Mouse (Mus musculus): ENCODE data around the gene Rab43. TPM values are rescaled to one million over a fixed set of nuclear protein-coding genes. Genes with fewer than 3 reads are reported as not detected.

The Rab43 gene
- total and polyA plus RNA-seq, 3 experiments: 11.1 to 12.2 (median 11.6) TPM

- no peaks in the 10 kb centered on the region for H3K79me2 ChIP-seq (replicated peaks; ENCODE audit: control insufficient read depth, insufficient read depth, low read length)
- H3K9ac ChIP-seq (ENCODE audit: low read depth, low read length): no peak overlapping the region
- no peaks in the 10 kb centered on the region for H3K27me3 ChIP-seq (ENCODE audit: control insufficient read depth, insufficient read depth, low read length)
- no peak for TF ChIP-seq CTCF (IDR thresholded peaks at IDR 0.05)
- TF ChIP-seq EP300 (IDR thresholded peaks at IDR 0.05; ENCODE audit: insufficient read depth, low read depth, low read length): no peak
- no peak for TF ChIP-seq POLR2A (IDR thresholded peaks at IDR 0.05; ENCODE audit: insufficient read depth, low read depth, low read length)
- no peaks in the 10 kb centered on the region for H3K36me3 ChIP-seq (ENCODE audit: control insufficient read depth, insufficient read depth, low read length)
- no peak for DNase-seq
- intact Hi-C loops (cut with DNase I): loop anchor here (5.0 to 10.0 kb wide), 3 partner anchors 50 to 343 kb away; partner anchors contain the start of genes Copg1 and Rab43
- H3K4me3 ChIP-seq: no peak overlapping the region
- no peak overlapping the region for H3K27ac ChIP-seq
- H3K4me1 ChIP-seq (ENCODE audit: control insufficient read depth, insufficient read depth, low read length): no peaks in the 10 kb centered on the region; the same call in 1 of the 2 replicates
- 76% methylated on average over 5 of the region's 5 CpGs for WGBS
Observed at GRCm38 (mm10) chr6:87762161-87762560, 49.8 kb downstream of the Rab43 start.

- no peak for DNase-seq
- Histone ChIP-seq H3K27me3 (ENCODE audit: control insufficient read depth, insufficient read depth, low read length) (no peaks in the 10 kb centered on the region), H3K79me2 (replicated peaks; ENCODE audit: control insufficient read depth, insufficient read depth, low read length) (no peaks in the 10 kb centered on the region), H3K4me1 (ENCODE audit: control insufficient read depth, insufficient read depth, low read length) (no peaks in the 10 kb centered on the region; the same call in 1 of the 2 replicates), H3K4me3 (no peak overlapping the region), H3K36me3 (ENCODE audit: control insufficient read depth, insufficient read depth, low read length) (no peaks in the 10 kb centered on the region), H3K9ac (ENCODE audit: low read depth, low read length) (no peak overlapping the region), H3K27ac (no peak overlapping the region)
- intact Hi-C loops (cut with DNase I): loop anchor here (5.0 to 10.0 kb wide), 3 partner anchors 52 to 345 kb away; partner anchors contain the start of genes Copg1 and Rab43
- 62% methylated on average over 3 of the region's 3 CpGs for WGBS
- TF ChIP-seq CTCF (IDR thresholded peaks at IDR 0.05): no peak
- TF ChIP-seq EP300 (IDR thresholded peaks at IDR 0.05; ENCODE audit: insufficient read depth, low read depth, low read length): no peak
- no peak for TF ChIP-seq POLR2A (IDR thresholded peaks at IDR 0.05; ENCODE audit: insufficient read depth, low read depth, low read length)
Observed at GRCm38 (mm10) chr6:87759850-87760249, 52.1 kb downstream of the Rab43 start.

GRCm38 (mm10) chr6:87759404-87759803, 52.6 kb downstream of the Rab43 start:
- no peak overlapping the region for H3K27ac ChIP-seq
- H3K36me3 ChIP-seq (ENCODE audit: control insufficient read depth, insufficient read depth, low read length): no peaks in the 10 kb centered on the region
- H3K79me2 ChIP-seq (replicated peaks; ENCODE audit: control insufficient read depth, insufficient read depth, low read length): no peaks in the 10 kb centered on the region
- no peaks in the 10 kb centered on the region; the same call in 1 of the 2 replicates for H3K4me1 ChIP-seq (ENCODE audit: control insufficient read depth, insufficient read depth, low read length)
- no peak for DNase-seq
- no peak overlapping the region for H3K4me3 ChIP-seq
- H3K27me3 ChIP-seq (ENCODE audit: control insufficient read depth, insufficient read depth, low read length): no peaks in the 10 kb centered on the region
- TF ChIP-seq EP300 (IDR thresholded peaks at IDR 0.05; ENCODE audit: insufficient read depth, low read depth, low read length) (no peak), POLR2A (IDR thresholded peaks at IDR 0.05; ENCODE audit: insufficient read depth, low read depth, low read length) (no peak), CTCF (IDR thresholded peaks at IDR 0.05) (no peak)
- intact Hi-C loops (cut with DNase I): no loop called here
- WGBS: 84% methylated on average over 3 of the region's 3 CpGs
- H3K9ac ChIP-seq (ENCODE audit: low read depth, low read length): no peak overlapping the region

- WGBS: 77% methylated on average over 8 of the region's 8 CpGs
- H3K4me3 ChIP-seq: no peak overlapping the region
- intact Hi-C loops (cut with DNase I): no loop called here
- no peak overlapping the region for H3K9ac ChIP-seq (ENCODE audit: low read depth, low read length)
- no peaks in the 10 kb centered on the region for H3K36me3 ChIP-seq (ENCODE audit: control insufficient read depth, insufficient read depth, low read length)
- H3K27me3 ChIP-seq (ENCODE audit: control insufficient read depth, insufficient read depth, low read length): no peaks in the 10 kb centered on the region
- no peaks in the 10 kb centered on the region for H3K4me1 ChIP-seq (ENCODE audit: control insufficient read depth, insufficient read depth, low read length)
- H3K79me2 ChIP-seq (replicated peaks; ENCODE audit: control insufficient read depth, insufficient read depth, low read length): no peaks in the 10 kb centered on the region
- no peak overlapping the region for H3K27ac ChIP-seq
- TF ChIP-seq CTCF (IDR thresholded peaks at IDR 0.05): no peak
- DNase-seq: no peak
Observed at GRCm38 (mm10) chr6:87756896-87757295, 55.1 kb downstream of the Rab43 start.

- 93% methylated on average over 4 of the region's 4 CpGs for WGBS
Observed at GRCm38 (mm10) chr6:87755196-87755595, 56.8 kb downstream of the Rab43 start.

GRCm38 (mm10) chr6:87751574-87751973, 60.4 kb downstream of the Rab43 start:
- H3K4me1 ChIP-seq (ENCODE audit: control insufficient read depth, insufficient read depth, low read length): no peaks in the 10 kb centered on the region; the same call in 1 of the 2 replicates
- 88% methylated on average over 6 of the region's 6 CpGs for WGBS
- intact Hi-C loops (cut with DNase I): no loop called here
- no peaks in the 10 kb centered on the region for H3K27me3 ChIP-seq (ENCODE audit: control insufficient read depth, insufficient read depth, low read length)
- no peak overlapping the region for H3K27ac ChIP-seq
- H3K36me3 ChIP-seq (ENCODE audit: control insufficient read depth, insufficient read depth, low read length): no peaks in the 10 kb centered on the region
- H3K4me3 ChIP-seq: no peak overlapping the region
- TF ChIP-seq CTCF (IDR thresholded peaks at IDR 0.05): no peak
- TF ChIP-seq POLR2A (IDR thresholded peaks at IDR 0.05; ENCODE audit: insufficient read depth, low read depth, low read length): no peak
- TF ChIP-seq EP300 (IDR thresholded peaks at IDR 0.05; ENCODE audit: insufficient read depth, low read depth, low read length): no peak
- no peak overlapping the region for H3K9ac ChIP-seq (ENCODE audit: low read depth, low read length)
- no peak for DNase-seq
- no peaks in the 10 kb centered on the region for H3K79me2 ChIP-seq (replicated peaks; ENCODE audit: control insufficient read depth, insufficient read depth, low read length)

More at GRCm38 (mm10) chr6:87755196-87755595, 56.8 kb downstream of the Rab43 start:
- Histone ChIP-seq H3K27ac (no peak overlapping the region), H3K27me3 (ENCODE audit: control insufficient read depth, insufficient read depth, low read length) (no peaks in the 10 kb centered on the region), H3K36me3 (ENCODE audit: control insufficient read depth, insufficient read depth, low read length) (no peaks in the 10 kb centered on the region), H3K4me1 (ENCODE audit: control insufficient read depth, insufficient read depth, low read length) (no peaks in the 10 kb centered on the region), H3K9ac (ENCODE audit: low read depth, low read length) (no peak overlapping the region), H3K4me3 (no peak overlapping the region), H3K79me2 (replicated peaks; ENCODE audit: control insufficient read depth, insufficient read depth, low read length) (no peaks in the 10 kb centered on the region)
- peak in 1 of 2 experiments; percentile 12 for DNase-seq
- TF ChIP-seq CTCF (IDR thresholded peaks at IDR 0.05) (no peak), POLR2A (IDR thresholded peaks at IDR 0.05; ENCODE audit: insufficient read depth, low read depth, low read length) (no peak), EP300 (IDR thresholded peaks at IDR 0.05; ENCODE audit: insufficient read depth, low read depth, low read length) (no peak)
- intact Hi-C loops (cut with DNase I): no loop called here

Measured in heart, adult 2 months (tissue).